Mouse (Mus musculus) bone marrow, adult 2 months (tissue): ENCODE data around the gene Foxs1.

ENCODE experiments used
- CTCF ChIP-seq: fragments of 200-500 bp; IDR thresholded peaks from 2 replicates; pipeline ENCODE4 v1.5.1; 2011; ENCODE audit warnings: low read length, control low read depth; ENCODE audit not compliant: control insufficient read depth, insufficient read depth
- POLR2A ChIP-seq: fragments of 200-500 bp; IDR thresholded peaks from 2 replicates; pipeline ENCODE4 v1.6.1; 2011; ENCODE audit warnings: low read depth, mild to moderate bottlenecking, control low read depth, low read length, borderline replicate concordance; ENCODE audit not compliant: control insufficient read depth

DNA sequence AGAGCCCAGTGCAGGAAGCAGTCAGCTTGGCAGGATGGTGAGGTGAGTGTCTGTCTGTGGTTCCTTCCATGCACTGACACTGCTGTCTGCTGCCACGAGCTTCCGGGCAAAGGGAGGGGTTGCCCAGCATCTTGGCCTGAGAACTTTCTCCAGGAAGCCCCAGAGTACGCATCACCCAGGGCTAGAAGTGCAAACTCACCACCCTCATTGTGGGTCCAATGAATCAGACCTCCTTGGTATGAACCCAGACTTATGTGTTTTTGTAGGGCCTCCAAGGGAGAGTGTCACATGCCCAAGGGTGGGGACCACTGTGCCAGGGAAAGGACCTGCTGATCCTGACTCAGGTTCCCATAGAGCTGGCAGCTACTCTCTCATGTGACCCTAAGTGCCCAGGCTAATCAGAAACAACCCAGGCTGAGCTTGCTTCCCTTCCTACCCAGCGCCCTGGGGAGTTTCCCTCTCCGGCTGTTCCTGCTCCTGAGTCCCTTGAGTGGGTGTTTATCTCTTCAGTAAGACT is 28.8 kb downstream of the Foxs1 start:
- no peak for TF ChIP-seq POLR2A
- TF ChIP-seq CTCF = no peak
